Mouse (Mus musculus): ENCODE measurements around the gene Lars2. TPM values are rescaled to one million over a fixed set of nuclear protein-coding genes. Genes with fewer than 3 reads are reported as not detected.
A peak's percentile ranks its signal among the peaks of the same experiment; 100 is the strongest.

Lars2 gene
- polyA plus RNA-seq, 1 experiment from 2014 or later = 1,799 TPM

DNA sequence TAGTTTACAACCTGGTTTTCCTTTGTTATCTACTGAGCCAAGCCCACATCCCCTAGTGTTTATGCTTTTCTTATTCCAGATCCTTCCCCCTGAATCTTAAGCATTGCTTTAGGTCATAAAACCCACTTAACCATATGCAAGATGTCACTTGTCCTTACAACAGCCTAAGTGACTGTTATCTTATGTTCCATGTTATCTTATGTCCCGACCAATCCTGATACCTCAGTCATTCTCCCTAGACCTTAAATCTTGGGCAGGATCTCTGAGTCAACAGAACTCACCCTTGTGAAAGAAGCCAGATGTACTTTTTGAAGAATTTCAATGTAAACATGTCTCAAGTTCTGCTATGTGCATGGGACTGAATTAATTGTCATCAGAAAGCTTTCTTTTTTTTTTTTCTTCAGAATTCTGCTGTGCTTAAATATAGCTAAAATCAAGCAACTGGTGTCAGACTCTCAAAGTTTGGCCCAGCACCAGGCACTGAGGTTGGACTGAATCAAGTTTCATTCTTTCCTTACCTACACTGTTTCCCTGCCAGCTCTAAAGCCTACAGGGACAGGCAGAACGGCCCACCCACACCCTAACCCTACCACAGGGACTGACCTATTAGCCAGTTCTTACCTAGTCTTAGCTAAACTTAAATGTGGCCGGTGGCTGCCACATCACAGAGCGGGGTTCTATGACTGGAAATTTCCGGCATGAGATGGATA lies 24.6 kb downstream of the Lars2 start:
- DNase-seq (ENCODE audit: low spot score) = no peak

DNA sequence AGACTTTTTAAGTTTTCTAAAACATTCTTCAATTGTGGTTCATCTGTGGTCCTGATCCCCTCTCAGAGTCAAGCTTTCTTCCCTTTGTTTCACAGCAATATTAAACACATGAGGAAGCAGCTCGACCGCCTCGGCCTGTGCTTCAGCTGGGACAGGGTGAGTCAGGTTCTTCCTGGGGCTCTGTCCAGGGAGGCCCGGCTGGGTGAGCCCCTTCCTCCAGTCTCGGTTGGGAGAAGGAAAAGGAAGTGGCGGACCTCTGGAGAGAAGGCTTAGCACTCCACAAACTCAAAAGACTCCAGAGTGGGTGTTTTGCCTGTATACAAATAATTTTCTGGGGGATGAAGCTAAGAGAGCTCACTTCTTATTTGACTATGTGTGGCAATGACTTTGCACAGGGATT lies 28.1 kb downstream of the Lars2 start:
- DNase-seq (ENCODE audit: low spot score) = no peak

DNA sequence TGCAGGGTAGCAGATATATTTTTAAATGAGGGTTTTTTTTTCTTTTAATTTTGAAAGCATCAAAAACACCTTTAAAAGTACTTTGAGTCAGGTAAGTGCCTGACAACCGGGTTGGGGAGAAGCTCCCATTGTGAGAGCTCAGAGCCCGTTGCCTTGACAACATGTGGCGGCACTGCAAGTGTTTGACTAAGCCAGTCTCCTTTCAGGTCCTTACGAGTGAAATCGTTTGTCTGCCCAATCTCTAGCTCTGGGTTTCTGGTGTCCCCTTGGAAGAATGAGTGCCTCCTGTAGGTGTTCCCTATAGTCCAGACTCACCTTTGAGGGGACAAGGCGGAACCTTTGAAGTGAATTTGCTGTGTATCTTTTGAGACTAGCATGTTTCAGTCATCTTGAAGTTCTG lies 31.0 kb downstream of the Lars2 start:
- DNase-seq (ENCODE audit: low spot score) = no peak

DNA sequence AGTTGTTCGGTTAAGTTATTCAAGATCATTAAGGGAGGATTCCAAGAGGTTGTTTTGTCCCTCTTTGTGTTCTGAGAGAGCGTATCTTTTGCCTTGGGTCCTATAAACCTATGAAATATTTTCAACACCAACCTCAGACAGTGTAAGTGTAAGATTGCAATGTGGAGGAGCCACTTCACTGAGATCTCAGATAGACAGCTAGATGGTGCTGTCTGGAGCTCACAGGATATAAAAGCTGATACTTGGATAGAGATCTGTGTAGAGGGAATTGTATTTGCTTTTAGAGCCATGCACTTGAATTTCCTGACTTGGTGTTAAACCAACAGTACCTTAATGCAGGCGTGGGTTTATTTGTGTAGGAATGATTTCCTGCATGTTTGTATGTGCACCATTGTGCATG lies 35.5 kb downstream of the Lars2 start:
- no peak for DNase-seq (ENCODE audit: low spot score)

DNA sequence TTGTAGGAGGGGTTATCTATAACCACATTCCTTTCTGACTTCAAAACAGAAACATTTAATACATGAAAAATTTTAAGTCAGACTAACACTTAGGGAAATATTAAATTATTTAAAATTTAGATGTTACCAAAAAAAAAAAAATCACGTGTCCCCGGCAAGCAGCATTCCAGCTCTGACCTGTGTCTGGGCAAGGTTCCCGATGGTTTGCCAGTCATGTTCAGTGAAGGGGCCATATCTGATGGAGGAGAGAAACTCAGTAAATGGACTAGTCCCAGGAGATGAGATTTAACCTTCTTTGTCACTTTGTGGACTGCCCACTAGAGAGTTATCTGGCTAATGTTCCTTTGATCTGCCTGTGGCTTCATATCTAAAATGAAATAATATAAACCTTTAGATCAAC lies 36.3 kb downstream of the Lars2 start:
- DNase-seq (ENCODE audit: low spot score) = no peak

DNA sequence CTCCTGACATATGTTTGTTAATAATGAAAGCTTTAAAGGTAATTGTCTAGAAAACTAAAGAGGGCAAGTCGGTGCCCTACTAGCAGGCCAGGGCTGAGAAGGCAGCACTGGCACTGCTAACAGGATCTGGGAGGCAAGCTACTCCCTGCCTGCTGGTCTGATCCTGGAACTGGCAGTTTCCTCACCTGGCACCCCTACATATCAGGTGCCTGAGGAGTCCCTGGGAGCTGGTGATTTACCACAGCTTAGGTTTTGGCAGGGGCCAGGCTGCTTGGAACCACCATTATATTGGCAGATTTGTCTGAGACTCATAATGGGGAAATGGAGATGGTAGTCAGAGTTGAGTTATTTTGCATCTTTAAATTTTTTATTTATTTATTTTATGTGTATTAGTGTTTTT lies 38.5 kb downstream of the Lars2 start:
- DNase-seq (ENCODE audit: low spot score) = no peak

DNA sequence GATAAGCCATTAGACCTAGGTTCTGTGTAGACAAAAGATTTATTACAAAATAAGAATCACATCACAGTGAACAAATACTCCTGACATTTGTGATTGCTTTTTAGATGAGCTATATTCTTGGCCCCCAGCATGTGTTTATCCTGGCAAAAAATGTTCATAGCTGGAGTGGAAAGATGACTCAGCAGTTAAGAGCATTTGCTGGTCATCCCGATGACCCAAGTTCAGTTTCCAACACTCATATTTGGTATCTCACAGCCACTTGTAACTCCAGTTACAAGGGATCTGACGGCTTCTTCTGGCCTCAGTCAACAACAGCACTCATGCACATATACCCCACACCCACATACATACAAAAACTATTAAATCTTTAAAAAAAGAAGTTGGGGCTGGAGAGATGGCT lies 42.0 kb downstream of the Lars2 start:
- DNase-seq (ENCODE audit: low spot score) = no peak

DNA sequence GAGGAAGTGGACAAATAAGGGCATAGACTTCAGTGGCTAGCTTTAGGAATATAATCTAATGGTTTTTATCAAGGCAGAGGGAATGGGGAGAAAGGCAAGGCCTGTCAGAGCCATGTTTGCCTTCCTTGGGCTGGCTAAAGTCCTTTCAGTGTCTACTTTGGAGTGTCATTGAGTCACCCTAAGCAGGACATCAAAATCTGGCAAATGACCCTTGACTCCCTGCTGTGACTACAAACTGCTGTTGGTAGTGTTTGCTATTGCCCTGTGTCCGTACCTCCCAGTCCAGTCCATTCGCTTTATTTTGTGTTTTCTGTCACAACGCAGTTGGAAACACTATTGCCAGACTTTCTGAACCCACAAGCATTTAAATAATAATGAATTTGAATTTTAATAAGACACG lies 63.1 kb downstream of the Lars2 start:
- DNase-seq (ENCODE audit: low spot score) = no peak

DNA sequence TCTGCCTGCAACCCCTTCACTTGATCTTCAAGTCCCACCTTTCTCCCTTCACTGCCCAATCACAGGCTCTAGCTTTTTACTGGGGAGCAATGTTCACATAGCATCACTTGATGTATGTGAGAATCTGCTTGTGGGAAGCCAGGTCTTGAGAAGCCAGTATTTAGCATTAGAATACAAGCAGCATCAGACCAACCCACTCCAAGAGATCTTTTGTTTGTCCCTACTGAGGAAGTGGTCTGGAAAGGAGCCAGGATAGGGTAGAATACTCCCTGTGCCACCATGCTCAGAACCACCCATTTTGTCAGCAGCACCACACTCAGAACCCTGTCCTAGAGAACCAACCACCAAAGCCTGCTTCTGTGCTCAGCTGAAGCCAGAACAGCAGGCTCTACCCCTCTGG lies 64.2 kb downstream of the Lars2 start:
- DNase-seq (ENCODE audit: low spot score) = no peak

DNA sequence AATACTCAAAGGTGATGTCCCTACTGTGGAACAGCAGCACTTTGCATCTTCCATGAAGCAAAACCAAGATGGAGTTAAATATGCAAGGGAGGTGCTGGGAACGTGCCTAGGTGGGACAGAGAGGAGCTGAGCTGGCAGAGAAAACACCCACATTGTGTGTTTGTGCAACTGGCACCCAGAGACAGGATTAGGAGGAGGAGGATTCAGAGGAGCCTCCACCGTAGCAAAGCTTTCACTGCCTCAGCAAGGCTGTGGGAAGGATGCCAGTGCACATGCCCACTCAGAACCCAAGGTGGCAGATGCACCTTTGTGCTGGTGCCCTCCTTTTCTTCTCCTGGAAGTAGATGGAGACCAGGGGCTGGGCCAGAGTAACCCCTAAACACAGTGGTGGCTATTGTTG lies 71.5 kb downstream of the Lars2 start:
- no peak for DNase-seq (ENCODE audit: low spot score)

DNA sequence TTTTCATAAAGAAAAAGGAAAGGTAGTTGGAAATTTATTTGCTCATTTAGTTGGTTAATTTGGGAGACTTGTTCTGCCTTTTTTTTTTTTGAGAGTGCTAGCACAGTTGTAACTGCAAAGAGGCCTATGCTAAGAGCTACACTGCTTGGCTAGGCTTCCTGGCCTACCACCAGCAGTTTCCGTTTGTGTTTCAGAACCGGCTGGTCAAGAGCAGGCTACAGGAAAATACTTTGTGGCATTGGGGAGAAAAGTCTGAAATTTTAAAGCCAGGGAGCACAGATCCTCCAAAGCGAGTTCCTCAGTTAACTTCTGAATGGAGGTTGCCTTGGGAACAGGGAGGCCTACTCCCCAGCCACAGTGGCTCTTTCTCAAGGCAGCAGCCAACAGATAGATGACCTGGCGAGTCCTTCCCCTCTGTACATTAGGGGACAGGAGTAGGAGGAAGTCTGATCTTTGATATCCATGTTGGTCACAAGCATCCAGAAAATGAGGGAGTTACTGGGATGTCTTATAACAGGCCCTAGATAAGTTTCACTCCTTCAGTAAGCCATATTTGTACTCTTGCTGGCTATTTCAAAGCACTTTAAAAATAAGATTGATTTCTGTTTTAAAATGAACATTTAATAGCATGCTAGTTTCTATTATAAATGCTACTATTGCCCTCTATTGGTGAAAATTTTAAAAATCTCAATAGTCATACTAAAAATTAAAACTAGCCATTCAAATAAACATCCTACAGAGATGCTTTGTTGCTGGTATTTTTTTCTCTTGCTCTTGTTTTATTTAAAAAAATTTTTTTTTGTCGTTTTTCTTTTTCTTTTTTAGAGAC lies 73.7 kb downstream of the Lars2 start:
- DNase-seq (ENCODE audit: low spot score) = no peak

DNA sequence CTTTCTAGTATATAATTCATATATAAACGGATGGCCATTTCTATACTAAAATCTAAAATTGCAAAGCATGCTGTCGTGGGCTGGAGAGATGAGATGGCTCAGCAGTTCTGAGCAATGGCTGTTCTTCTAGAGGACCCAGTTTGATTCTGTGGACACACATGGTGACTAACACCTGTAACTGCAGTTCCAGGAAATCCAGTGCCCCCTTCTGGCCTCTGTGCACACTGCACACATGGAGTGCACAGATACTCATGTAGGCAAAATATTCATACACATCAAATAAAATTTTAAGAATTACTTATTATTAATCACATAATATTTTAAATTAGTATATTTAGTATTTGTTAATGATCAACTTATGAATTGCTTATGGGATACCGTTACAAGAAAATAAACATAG lies 80.4 kb downstream of the Lars2 start:
- peak; percentile 22 for DNase-seq (ENCODE audit: low spot score)

DNA sequence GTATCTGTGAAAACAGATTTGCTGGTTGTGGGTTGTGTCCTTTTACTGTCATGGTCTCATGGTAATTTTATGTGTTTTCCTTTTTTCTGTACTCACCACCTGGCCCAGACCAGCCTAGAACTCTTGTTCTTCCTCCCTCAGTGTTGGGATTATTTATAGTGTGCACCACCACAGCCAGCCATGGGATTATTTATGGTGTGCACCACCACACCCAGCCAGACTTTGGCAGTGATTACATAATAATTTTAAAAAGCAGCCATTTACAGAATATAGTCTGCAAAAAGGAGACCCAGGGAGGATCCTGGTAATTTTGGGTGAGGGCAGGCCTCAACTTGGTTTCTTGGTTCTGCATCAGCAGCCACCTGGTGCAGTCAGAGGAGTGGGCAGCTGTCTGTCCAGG lies 81.9 kb downstream of the Lars2 start:
- no peak for DNase-seq (ENCODE audit: low spot score)

DNA sequence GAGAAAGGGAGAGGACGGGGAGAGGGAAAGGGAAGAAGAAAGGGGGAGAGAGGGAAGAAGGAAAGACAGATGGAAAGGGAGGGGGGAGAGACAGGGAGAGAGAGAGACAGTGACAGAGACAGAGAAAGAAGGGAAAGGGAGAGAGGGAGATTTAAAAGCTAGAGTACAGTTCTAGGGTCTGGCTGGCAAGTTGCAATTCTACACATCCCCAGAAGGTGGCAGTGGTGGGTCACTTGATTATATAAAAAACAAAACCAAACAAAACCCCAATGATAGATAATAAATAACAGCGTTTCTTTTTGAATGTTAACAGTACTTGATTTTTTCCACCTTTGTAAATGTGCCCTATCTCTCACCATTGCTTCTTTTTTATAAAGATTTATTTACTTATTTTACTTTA lies 83.4 kb downstream of the Lars2 start:
- peak; percentile 59 for DNase-seq (ENCODE audit: low spot score)

DNA sequence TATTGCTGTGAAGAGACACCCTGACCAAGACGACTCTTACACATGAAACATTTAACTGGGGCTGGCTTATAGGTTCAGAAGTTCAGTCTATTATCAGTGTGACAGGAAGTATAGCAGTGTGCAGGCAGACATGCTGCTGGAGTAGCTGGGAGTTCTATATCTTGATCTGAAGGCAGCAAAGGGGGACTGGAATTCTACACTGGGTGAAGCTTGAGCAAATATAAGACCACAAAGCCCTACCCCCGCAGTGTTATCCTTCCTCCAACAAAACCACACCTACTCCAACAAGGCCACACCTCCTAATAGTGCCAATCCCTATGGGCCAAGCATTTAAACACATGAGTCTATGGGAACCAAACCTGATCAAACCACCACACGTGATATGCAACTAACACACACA lies 85.0 kb downstream of the Lars2 start:
- no peak for DNase-seq (ENCODE audit: low spot score)

DNA sequence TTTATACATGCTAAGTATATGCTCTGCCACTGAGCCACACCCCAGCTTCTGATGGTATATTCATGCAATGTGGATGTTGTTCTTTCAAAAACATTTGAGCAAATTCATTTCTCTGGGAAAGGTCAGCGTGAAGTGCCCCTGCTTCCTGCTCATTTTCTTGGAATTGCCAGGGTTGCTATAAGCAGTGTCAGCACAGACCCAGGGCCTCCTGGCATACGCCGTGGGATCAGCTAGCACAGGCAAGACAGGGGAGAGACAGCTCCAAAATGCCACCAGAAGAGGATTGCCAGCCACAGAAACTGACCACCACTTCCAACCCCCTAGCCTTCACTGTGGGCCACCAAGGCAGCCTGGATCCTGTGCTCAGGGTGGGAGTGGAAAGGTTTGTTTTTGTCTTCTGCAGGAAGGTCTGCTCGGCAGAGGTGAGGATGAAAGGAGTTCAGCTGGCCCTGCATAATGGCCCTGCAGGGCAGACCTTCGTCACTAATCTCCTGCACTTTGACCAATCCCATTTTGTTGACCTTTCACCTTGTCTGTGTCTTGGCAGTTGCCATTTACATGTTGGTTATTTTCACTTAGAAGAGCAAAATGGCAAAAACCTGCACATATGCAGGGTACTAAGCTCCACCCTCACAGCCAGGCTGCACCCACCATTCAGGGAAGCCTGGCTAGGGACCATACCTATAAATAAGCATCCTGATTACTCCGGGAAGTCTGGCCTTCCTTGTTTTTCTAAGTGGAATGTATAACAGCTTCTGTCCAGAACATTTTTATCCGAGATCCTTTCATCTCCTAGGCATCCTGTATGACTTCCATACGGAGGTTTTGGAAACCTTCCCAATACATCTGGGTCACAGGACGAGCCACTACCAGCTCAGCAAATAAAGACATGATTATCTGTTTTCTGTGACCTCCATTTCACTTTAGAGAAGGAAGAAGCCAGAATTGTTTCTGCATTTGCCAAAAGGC lies 90.2 kb downstream of the Lars2 start:
- DNase-seq (ENCODE audit: low spot score) = no peak

DNA sequence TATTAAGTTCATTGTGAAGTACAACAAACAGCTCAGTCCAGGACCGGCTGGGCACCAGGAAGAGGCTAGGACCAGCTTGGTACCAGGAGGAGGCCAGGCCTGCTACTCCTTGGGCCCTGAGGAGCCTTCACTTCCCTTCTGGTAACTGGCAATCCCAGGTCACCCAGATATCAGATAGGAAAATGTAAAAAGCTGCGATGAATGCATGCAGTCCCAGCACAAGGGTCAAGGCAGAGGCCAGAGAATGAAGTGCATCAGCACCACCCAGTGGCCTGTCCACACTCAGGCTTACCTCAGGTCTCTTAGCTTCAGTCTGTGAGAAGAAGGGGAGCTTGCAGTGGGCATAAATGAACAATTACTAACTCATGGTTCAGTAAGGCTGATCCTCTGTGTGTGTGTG lies 90.9 kb downstream of the Lars2 start:
- no peak for DNase-seq (ENCODE audit: low spot score)

DNA sequence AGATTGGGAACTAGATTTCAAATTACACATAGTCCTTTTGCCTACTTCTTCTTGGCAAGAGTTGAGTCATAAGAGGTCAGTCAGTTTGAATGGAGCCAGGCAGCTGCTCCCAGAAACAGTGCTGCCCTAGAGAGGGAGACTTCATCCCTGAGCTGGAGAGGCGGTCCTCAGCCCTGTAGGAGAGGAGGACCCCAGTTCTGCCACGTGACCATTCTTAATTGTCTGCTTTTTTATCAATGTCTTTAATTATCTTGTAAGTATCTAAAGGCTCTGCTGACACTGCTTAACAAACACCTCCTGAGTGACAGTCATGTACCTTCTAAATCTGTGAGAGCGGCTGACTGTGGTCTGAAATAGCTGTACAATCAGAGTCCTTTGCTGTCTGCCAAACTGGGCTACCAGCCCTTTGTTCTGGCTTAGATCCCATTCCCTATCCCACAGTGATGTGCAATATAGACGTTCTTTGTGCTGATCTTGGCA lies 100.5 kb downstream of the Lars2 start:
- no peak for DNase-seq (ENCODE audit: low spot score)

DNA sequence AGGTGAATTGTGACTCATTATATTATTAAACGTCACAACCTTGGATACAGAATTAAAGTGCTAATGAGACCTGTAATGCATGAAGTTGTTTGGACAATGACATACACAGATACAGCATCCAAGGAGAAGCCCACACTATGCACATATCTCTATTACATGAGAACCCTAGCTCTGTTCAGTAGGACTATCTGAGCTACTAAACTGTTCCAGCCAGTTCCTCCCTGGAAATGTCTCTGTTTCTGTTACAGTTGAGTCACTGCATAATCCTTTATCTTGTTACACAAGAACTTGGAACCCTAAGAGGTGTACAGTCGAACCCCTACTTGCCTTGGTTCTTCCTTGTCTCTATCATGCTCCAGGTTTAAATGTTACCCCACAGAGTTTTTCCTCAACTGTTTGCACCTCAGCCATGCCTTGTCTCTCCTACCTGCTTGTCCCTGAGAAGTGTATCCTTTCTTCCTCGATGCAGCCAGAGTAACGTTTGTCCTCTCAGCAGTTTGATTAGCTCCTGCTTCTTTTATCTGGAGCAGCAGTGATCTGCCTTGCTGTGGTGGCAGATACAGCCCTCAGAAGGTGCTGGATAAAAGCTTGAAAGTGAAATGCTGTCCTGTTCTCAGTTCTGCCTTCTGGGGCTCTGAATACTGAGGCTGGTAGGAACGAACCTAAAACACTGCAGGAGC lies 101.8 kb downstream of the Lars2 start:
- DNase-seq (ENCODE audit: low spot score) = no peak

DNA sequence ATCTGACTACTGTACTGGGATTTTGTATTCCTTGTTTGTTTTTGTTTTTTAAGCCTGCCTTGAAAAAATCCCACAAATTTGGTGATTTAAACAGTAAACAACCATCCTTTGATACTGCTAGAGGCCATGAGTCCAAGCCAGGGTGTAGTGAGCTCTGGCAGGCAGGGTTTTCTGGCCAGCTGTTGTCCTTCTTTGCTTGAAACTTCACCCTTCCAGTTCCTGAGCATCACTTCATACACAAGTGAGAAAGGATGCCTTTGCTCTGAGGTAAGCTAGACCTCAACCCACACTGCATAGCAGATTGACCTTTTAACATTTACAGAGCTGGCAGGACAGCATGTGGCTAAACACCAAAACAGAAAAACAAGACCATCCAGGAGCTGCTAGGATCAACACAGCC lies 102.4 kb downstream of the Lars2 start:
- no peak for DNase-seq (ENCODE audit: low spot score)

DNA sequence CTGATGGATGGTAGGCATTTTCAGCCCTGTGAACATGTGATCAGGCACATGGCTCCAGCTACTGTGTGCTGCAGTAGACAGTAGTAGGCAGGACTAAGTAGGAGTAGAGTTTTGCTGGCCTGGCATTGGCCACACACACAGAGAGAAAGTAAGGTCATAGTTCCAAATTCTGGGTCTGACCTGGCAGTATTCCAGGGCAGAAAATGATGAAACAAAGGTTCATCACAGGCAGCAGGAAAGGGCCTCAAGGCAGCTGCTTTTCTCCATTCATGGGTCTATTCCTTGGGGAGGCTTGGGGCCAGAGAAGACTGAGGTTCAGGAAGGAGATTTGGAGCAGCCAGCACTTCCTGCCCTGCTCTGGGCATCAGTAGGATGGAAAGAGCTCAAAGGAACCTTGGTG lies 106.7 kb downstream of the Lars2 start:
- no peak for DNase-seq (ENCODE audit: low spot score)
